Mouse (Mus musculus) frontal cortex, postnatal 36 days (tissue): ENCODE data around the gene Cldn17.

Experiments
- DNase-seq, 2 experiments: peaks; one replicate each; pipeline ENCODE4 v3.0.0; 2022; ENCODE audit warnings: low spot score in 2 of 2

Gene Cldn17

GRCm38 (mm10) chr16:88506878-88507277 is at the start of gene Cldn17:
Gene Cldn17 (minus strand): TSS chr16:88506978.
- no peak for DNase-seq

GRCm38 (mm10) chr16:88542488-88542887 is 35.7 kb upstream of the Cldn17 start:
- peak in 1 of 2 experiments; percentile 26 for DNase-seq

GRCm38 (mm10) chr16:88539841-88540487 is 33.2 kb upstream of the Cldn17 start:
- DNase-seq = no peak

- DNase-seq = no peak
Measured at GRCm38 (mm10) chr16:88511348-88511747, 4.6 kb upstream of the Cldn17 start.

GRCm38 (mm10) chr16:88508150-88508549 is 1.4 kb upstream of the Cldn17 start:
- no peak for DNase-seq

GRCm38 (mm10) chr16:88506338-88506737 is 440 bp downstream of the Cldn17 start:
- no peak for DNase-seq

GRCm38 (mm10) chr16:88488096-88488495 is 18.7 kb downstream of the Cldn17 start:
- DNase-seq = no peak

- DNase-seq = no peak
Measured at GRCm38 (mm10) chr16:88480011-88480774, 26.6 kb downstream of the Cldn17 start.

- no peak for DNase-seq
Measured at GRCm38 (mm10) chr16:88463235-88463634, 43.5 kb downstream of the Cldn17 start.
